Mouse (Mus musculus): ENCODE results near the gene Parp11.
A peak's percentile ranks its signal among the peaks of the same experiment; 100 is the strongest.
"Not testable (repeated sequence)": the region's sequence is repeated elsewhere in the genome, so short reads cannot be mapped to it uniquely, and the experiment has no call there.

Gene Parp11

DNA sequence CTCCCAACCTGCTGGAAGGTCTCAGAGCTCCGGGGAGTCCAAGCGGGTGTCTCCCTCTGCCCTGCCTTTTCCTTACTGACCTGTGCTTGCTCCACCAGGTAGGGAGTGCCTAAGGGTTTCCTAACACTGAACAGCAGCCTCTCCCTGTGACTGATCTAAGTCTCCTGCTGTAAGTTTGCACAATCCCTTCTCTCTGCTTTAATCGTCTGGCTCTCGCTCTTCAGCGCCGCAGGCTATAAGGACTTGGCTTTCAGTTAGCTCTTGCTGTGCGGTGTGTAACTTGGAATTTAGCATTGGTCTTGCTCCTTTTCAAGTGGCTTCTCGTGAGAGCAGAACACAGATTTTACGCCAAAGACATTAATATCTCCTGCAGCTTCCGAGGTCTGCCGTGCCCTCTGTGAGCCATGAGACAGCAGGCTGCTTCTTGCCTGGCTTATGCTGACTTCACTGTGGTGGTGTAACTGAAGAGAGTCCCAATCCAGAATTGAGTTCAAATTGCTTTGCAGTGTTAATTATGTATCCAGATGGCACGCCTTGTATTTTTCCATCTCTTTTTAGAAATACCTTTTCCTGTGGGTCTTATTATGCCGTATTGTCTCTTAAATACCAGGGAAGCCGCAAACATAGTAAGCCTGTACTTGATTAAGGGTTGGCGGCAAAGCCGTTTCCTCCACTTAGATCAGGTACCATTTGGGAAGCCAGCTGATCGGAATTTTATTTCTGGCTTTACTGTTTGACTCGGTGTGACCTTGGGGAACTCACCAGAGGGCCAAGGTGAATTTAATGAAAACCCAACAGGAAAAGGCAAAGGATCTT is 50.4 kb downstream of the Parp11 start:
- DNase-seq (ENCODE audit: low spot score), result no peak

DNA sequence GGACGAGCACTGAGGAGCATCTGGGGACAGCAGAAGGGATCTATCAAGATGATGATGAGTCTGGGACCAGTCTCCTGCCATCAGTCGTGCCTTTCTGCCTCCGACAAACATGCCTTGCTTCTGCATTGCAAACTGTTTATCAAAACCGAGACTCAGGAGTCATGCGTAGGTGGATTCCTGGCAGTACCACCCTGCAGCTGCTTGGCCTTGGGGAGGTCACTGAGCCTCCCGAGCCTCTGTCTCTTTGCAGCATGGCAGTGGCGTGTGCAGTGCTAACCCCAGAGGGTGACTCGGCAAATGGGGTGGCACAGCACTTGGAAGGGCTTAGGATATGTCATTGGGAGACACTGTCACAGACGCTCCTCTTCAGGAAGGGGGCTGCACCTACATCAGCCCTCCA is 53.5 kb downstream of the Parp11 start:
- no peak for DNase-seq (ENCODE audit: low spot score)

DNA sequence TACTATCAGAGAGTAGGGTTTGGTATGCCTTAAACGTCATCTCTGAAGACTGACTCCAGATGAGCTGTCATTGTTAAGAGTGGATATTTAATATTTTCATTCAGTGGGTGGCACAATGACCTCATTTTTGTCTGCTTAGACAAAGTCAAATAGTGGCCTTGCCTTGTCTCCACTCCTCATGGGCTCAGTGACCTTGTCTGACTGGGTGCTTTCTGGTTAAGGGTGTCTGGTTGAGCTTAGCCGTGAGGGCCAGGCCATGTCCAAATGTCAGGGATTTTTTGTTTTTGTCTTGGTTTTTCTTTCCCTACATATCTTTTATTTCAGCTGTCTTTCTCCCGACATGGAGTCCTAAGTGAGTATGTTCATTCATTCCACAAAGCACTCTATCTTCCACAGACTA is 54.2 kb downstream of the Parp11 start:
- no peak for DNase-seq (ENCODE audit: low spot score)

DNA sequence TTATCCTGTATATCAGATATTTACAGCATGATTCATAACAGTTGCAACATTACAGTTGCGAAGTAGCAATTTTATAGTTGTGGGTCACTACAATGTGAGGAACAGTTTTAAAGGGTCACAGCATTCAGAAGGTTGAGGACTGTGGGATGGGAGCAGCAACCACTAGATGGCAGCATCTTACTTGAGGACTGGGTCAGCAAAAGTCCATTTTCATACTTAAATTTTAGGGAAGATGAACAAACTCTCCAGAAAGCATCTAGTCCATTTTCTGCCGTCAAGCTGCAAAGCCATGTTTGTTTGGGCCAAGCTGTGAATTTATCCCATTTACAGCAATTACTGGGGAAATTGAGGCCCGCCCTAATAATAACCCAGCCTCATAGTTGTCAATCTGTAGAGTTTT is 55.9 kb downstream of the Parp11 start:
- DNase-seq (ENCODE audit: low spot score), result no peak

DNA sequence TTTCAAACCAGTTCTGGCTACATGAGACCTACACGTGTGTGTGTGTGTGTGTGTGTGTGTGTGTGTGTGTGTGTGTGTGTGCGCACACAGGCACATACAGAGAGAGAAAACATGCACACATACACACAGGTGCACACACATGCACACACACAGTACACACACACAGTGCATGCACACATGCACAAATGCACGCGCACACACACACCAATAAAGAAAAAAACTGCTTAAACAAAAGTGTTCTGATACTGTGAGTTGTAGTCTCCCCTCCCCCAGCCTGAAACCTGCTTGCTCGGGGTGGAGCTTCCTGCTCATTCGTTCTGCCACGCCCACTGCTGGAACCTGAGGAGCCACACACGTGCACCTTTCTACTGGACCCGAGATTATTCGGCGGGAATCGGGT is 67.1 kb downstream of the Parp11 start:
- DNase-seq (ENCODE audit: low spot score), result not testable (repeated sequence)

DNA sequence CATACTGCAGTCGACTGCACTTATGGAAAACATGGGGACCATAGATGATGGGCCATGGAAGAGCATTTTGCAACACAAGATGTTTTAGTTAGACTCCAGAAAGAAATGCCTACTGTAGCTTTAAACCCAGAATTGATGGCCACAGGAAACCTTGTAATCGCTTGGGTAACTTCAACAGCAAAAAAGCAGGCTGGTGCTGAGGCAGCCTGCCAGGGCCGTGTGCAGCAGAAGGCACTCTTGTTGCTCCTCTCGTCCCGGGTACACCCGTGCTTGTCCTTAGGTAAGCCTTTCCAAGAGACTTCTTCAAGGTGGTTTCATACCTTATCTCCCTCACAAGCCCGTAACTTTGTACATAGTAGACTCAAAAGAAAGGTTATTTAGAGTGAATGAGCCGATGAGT is 74.5 kb downstream of the Parp11 start:
- DNase-seq (ENCODE audit: low spot score), result no peak

DNA sequence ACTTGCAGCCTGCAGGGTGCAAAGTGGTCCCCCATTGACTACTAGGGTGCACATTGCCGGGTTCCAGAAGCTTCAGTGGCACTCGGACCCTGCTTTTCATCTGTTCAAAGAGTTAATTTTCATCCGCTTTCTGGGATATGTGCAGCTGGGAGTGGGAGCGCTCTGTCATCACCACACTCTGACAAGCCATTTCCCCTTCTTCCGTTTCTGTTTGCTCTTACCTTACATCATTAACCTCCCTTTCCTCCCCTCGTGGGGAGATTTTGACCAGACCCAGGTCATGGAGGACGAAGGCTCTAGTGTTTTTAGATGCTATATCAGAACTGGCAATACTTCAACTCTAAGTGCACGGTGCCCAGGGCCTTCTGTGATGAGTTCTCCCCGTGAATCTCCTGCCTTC is 75.7 kb downstream of the Parp11 start:
- DNase-seq (ENCODE audit: low spot score), result no peak

DNA sequence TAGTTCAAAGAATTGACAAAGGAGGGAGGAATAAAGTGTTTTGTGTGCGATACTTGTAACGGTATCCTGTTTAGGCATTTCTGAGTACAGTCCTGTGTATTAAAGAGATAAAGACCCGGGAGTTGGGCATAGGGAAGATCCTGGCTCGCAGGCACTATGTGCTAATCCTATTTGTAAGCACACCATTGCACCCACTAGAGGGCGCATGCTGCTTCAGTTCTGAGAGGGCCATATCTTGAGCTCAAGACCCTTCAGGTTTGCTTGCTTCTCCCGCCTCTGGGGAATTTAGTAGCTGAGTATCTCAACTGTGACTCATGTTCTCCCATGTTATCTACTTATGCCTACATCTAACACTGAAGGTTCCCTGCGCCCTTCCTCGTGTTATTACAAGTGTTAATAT is 77.8 kb downstream of the Parp11 start:
- DNase-seq (ENCODE audit: low spot score), result no peak

DNA sequence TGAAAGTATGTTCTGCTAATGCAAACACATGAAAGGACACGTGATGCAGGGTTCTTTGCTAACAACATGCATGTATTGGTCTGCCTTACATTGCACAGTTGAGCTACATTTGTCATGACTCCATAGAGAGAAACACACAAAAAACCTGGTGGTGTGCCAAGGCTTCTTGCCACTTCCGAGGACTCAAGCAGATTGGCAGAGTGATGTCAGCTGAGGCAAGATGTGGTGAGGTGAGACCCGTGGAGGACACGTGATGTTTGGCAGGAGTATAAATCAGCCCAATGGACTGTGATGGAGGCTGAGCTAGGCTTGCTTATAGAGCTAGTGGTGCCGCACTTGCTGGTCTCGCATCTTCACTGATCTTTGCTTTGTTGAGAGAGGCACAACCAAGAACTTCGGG is 82.0 kb downstream of the Parp11 start:
- DNase-seq (ENCODE audit: low spot score), result no peak

DNA sequence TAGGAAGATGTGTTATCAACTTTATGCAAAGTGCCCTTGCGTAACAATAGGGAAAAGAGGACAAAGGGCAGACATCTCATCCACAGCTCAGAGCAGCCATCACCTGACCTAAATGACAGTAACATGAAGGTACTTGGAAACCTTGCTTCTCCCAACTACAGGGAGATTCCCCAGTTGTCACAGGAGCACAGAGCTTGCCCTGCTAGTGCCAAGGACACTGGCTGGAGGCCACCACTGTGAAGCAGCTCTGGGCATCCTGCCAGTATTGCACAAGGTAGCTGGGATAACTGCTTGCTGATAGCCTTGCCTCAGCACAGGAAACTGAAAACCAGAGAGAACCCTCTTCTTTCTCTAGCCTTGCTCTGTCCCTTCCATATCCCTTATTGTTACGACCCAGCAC is 82.8 kb downstream of the Parp11 start:
- DNase-seq (ENCODE audit: low spot score), result peak; percentile 16

DNA sequence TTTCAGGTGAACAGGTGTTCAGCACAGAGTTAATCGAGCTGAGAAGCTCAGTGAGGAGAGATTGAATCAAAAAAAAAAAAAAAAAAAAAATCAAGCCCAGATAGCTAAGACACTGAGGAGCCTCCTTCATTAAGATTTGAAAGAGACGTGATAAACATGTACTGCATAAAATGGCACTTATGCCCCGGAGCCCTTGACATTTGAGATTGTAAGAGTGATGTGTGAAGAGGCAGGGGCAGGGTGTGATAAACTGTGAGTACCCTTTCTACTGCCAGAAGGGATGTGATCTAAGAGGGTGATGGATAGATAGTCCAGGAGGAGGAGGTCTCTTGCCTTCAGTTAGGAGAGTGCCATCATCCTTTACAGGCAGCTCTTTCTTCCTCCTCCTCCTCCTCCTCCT is 83.6 kb downstream of the Parp11 start:
- no peak for DNase-seq (ENCODE audit: low spot score)

DNA sequence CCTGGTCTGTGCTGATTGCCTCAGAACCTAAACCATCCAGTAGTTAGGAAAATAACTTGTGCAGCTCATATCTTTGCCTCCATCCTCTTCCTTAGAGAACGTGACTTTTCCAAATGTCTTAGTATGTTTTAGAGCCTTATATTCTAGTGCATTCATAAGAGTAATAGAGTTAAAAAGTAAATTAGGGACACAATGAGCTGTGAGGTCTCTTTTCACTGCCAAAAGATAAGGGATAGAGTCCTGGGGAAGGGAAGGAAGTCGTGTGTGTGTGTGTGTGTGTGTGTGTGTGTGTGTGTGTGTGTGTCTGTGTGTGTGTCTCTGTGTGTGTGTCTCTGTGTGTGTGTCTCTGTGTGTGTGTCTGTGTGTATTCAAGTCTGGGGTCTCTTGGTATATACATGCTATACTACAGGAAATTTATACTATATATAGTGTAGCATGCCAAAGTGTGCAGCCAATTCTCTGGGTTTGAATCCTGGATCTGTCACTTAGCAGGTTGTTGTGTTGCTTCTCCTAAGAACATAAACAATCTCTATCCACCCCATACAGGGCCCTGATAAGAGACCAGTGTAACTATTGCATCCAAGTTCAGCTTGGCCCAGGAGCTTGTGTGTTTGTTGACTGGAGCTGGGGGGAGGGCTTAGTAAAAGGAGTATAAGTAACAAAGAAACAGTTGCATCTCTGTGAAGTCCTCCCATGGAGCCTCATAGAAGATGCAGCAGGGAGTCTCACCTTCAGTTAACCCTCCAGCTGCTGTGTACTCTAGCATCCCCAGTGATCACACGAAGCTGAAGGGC is 85.0 kb downstream of the Parp11 start:
- no peak for DNase-seq (ENCODE audit: low spot score)

DNA sequence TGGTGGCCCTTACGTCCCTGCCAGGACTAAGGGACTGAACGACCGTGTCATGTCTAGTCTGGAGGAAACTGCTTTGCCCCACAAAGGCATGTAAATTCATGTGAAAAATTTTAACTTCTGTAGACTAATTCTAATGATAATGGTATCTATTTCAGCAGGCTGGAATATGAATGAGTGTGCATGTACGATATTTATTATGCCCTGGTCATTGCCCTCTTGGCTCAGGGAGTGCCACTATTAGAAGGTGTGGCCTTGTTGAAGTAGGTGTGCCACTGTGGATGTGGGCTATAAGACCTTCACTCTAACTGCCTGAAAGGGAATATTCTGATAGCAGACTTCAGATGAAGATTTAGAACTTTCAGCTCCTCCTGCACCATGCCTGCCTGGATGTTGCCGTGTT is 85.7 kb downstream of the Parp11 start:
- no peak for DNase-seq (ENCODE audit: low spot score)

DNA sequence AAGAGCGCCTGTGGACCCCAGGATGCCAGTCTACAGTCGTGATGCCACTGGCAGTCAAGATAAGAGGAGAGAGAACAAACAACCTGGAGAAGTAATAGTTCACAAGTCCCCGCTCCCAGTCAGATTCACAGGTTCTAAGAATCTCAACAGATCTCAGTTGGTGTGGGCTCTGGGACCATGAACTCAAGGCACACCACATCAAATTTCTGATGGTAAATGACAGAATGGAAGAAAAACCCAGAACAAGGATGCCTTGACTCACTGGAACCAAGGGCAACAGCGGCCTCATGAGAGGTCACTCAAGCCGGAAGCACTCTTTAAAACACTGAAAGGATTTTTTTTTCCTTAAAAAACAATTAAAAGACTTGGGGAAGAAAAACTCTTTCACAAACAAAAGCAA is 87.1 kb downstream of the Parp11 start:
- DNase-seq (ENCODE audit: low spot score), result no peak

DNA sequence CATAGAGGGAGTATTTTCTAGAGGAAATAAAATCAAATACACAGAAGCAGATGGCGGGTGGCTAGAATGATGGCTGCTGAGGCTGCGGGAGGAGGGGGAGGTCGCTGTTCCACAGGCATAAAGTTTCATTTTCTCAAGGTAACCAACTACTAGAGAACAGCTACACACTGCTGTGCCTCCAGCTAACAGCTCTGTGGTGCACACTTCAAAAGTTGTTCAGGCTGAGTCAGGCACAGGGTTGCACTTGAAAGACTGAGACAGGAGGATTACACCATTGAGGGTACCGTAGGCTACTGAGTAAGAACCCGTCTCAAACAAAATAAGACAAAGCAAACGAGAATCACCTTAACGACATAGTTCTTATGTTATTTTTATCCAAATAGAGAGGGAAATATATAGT is 90.4 kb downstream of the Parp11 start:
- DNase-seq (ENCODE audit: low spot score), result no peak

DNA sequence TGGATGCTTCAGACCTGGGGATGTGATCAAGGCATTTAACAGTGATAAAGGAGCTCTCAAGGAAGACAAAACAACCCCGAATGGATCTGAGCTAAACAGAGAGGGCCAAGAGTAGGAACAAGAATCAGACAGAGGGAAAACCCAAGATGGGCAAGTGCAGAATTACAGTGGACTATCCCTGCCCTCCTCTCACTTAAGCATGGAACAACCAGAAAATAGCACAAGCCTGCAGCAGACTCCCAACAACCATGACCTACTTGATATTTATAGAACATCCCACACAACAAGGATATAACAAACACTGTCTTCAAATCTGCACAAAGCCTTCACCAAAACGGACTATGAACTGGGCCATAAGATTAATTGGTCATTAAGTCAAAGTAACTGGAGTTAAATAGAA is 91.5 kb downstream of the Parp11 start:
- no peak for DNase-seq (ENCODE audit: low spot score)

DNA sequence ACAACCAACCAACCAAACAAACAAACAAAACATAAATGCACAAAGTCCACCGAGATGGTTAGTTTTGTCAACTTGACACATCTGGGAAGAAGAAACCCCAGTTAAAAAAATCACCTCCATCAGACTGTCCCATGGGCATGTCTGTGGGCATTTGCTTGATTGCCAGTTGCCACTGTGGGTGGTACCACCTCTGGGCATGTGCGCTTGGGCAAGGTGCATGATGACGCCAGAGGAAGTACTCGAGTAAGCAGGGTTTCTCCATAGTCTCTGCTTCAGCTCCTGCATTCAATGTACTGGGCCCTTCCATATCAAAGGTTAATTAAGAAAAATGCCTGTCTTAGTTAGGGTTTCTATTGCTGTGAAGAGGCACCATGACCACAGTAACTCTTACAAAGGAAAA is 92.6 kb downstream of the Parp11 start:
- no peak for DNase-seq (ENCODE audit: low spot score)

DNA sequence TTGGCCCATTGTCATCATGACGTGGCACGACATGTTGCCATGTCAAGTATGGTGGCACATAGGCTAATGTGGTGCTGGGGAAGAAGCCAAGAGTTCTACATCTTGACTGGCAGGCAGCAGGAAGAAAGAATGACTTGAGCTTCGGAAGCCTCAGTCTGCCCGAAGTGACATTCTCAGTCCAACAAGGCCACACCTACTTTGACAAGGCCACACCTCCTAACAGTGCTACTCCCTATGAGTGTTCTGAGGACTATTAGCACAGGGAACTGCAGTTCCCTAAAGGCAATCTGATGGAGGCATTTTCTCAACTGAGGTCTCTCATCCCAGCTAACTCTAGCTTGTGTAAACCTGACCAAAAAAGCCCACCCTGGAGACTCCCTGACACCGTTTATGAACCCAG is 93.0 kb downstream of the Parp11 start:
- DNase-seq (ENCODE audit: low spot score), result no peak

DNA sequence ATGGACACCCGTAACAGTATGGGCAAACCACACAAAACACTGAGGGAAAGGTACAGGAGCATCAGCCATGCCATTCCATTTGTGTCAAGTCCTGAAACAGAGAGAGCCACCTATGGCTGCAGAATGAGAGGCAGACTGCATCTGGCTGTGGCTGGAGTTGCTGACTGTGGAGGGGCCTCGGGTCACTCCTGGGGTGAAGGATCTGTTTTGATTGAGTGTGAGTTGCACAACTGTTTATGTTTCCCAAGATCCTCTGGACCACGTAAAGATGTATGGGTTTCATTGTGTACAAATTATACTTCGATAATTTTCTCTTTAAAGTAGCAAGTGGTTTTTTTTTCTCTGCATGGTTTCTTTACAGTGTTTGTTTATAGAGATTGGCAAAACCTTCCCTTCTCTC is 93.9 kb downstream of the Parp11 start:
- no peak for DNase-seq (ENCODE audit: low spot score)

DNA sequence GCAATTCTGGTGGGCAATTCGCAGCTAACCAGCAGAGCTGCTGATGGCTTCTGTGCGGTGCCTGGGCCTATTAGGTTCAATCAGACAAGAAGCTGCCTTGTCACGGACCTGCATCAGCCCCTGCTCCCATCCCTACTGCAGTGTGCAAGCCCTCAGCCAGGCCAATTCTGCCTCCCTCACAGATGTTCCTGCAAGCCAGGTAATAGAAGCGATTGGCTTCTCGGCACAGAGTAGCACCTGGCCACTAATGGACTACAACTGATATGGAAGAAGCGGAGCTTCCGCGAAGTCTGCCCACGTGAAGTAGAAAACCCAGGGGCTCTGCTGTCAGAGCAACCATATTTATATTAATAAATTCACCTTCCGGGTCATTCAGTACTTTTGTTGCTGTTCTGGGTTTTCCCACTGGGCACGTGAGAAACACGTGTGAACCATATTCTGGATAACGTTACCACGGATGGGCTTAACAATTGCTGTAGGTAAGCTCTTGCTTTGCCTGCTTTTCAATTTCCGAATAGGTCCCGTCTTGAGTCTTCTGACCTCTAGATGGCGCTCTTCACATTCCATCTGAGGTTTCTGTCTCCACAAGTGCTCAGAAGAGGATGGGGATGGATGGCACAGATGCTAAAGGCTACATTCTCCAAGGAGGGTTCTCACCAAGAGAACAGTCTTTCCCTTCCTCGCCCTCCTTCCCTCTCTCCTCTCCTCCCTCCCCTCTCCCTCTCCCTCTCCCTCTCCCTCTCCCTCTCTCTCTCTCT is 95.2 kb downstream of the Parp11 start:
- no peak for DNase-seq (ENCODE audit: low spot score)

Data from urinary bladder, postnatal 10 days (tissue).